Mouse (Mus musculus) midbrain, embryonic 15.5 days (tissue): ENCODE data around the gene Krtap4-7. TPM values are rescaled to one million over a fixed set of nuclear protein-coding genes. Genes with fewer than 3 reads are reported as not detected.

Experiments
- polyA plus RNA-seq: library from polyadenylated mRNA; unstranded; fragments of >200 nt; fragmentation: Nextera tagmentation; extraction: Ambion mirVana; gene quantifications from 2 replicates; pipeline ENCODE4 v1.2.1, GENCODE M21; 2015

Krtap4-7 gene
- polyA plus RNA-seq, 1 experiment from 2014 or later: not detected

Other genes with a start within 250 kb of the Krtap4-7 start
- 0.14 and 0.23 TPM in 2 replicates for gene Krt12, start 221.8 kb downstream of the Krtap4-7 start, polyA plus RNA-seq
- 0.19 and 0.20 TPM in 2 replicates for gene Krt20, start 205.9 kb downstream of the Krtap4-7 start, polyA plus RNA-seq
- 0.18 TPM in 1 of 2 replicates, not detected in the other for gene Krt23, start 151.0 kb downstream of the Krtap4-7 start, polyA plus RNA-seq
- gene Krt39, start 122.8 kb downstream of the Krtap4-7 start, polyA plus RNA-seq: not detected in 2 replicates
- not detected in 2 replicates for gene Krt40, start 100.9 kb downstream of the Krtap4-7 start, polyA plus RNA-seq
- gene Krtap3-3, start 93.2 kb downstream of the Krtap4-7 start, polyA plus RNA-seq: not detected in 2 replicates
- gene Krtap3-2, start 87.2 kb downstream of the Krtap4-7 start, polyA plus RNA-seq: not detected in 2 replicates
- gene Gm11939, start 84.6 kb downstream of the Krtap4-7 start, polyA plus RNA-seq: not detected in 2 replicates
- not detected in 2 replicates for gene Krtap3-1, start 77.5 kb downstream of the Krtap4-7 start, polyA plus RNA-seq
- not detected in 2 replicates for gene Krtap1-5, start 63.1 kb downstream of the Krtap4-7 start, polyA plus RNA-seq
- gene Krtap1-4, start 60.4 kb downstream of the Krtap4-7 start, polyA plus RNA-seq: not detected in 2 replicates
- not detected in 2 replicates for gene Krtap1-3, start 52.8 kb downstream of the Krtap4-7 start, polyA plus RNA-seq
- not detected in 2 replicates for gene Krtap9-3, start 46.0 kb downstream of the Krtap4-7 start, polyA plus RNA-seq
- not detected in 2 replicates for gene Gm11938, start 40.8 kb downstream of the Krtap4-7 start, polyA plus RNA-seq
- gene Gm11937, start 33.9 kb downstream of the Krtap4-7 start, polyA plus RNA-seq: not detected in 2 replicates
- gene Krtap2-4, start 29.2 kb downstream of the Krtap4-7 start, polyA plus RNA-seq: not detected in 2 replicates
- not detected in 2 replicates for gene Gm11562, start 23.7 kb downstream of the Krtap4-7 start, polyA plus RNA-seq
- gene Krtap4-1, start 15.9 kb downstream of the Krtap4-7 start, polyA plus RNA-seq: not detected in 2 replicates
- not detected in 2 replicates for gene Krtap4-2, start 9.0 kb downstream of the Krtap4-7 start, polyA plus RNA-seq
- gene Gm11555, start 6.1 kb upstream of the Krtap4-7 start, polyA plus RNA-seq: not detected in 2 replicates
- gene Gm11563, start 14.9 kb upstream of the Krtap4-7 start, polyA plus RNA-seq: not detected in 2 replicates
- not detected in 2 replicates for gene Krtap4-6, start 21.9 kb upstream of the Krtap4-7 start, polyA plus RNA-seq
- not detected in 2 replicates for gene Gm14190, start 46.7 kb upstream of the Krtap4-7 start, polyA plus RNA-seq
- gene Gm14180, start 90.2 kb upstream of the Krtap4-7 start, polyA plus RNA-seq: not detected in 2 replicates
- not detected in 2 replicates for gene Gm11595, start 128.8 kb upstream of the Krtap4-7 start, polyA plus RNA-seq
- gene Krtap4-8, start 136.6 kb upstream of the Krtap4-7 start, polyA plus RNA-seq: not detected in 2 replicates
- gene Krtap4-9, start 141.1 kb upstream of the Krtap4-7 start, polyA plus RNA-seq: not detected in 2 replicates
- gene Gm11596, start 149.4 kb upstream of the Krtap4-7 start, polyA plus RNA-seq: not detected in 2 replicates
- gene Gm11569, start 154.8 kb upstream of the Krtap4-7 start, polyA plus RNA-seq: not detected in 2 replicates
- not detected in 2 replicates for gene Gm11554, start 160.4 kb upstream of the Krtap4-7 start, polyA plus RNA-seq
- gene Krtap4-13, start 165.8 kb upstream of the Krtap4-7 start, polyA plus RNA-seq: not detected in 2 replicates
- gene Gm11564, start 171.6 kb upstream of the Krtap4-7 start, polyA plus RNA-seq: not detected in 2 replicates
- not detected in 2 replicates for gene 2300003K06Rik, start 194.0 kb upstream of the Krtap4-7 start, polyA plus RNA-seq
- not detected in 2 replicates for gene Krtap4-16, start 207.5 kb upstream of the Krtap4-7 start, polyA plus RNA-seq
- gene Gm11568, start 213.8 kb upstream of the Krtap4-7 start, polyA plus RNA-seq: not detected in 2 replicates
- not detected in 2 replicates for gene Gm11559, start 220.4 kb upstream of the Krtap4-7 start, polyA plus RNA-seq
- gene Krtap9-1, start 229.3 kb upstream of the Krtap4-7 start, polyA plus RNA-seq: not detected in 2 replicates
- gene Gm11567, start 235.1 kb upstream of the Krtap4-7 start, polyA plus RNA-seq: not detected in 2 replicates